ENCODE assay signal across 23 mouse cellular contexts in genomic region chr5:75072532-75072931, GRCm38 (mm10). TPM values are rescaled to one million over a fixed set of nuclear protein-coding genes. Genes with fewer than 3 reads are reported as not detected.
"Had no signal": no experiment of that assay in that cellular context is flagged by ENCODE, and none has a peak within 500 bp of the region (broad histone marks: within the 10 kb centered on the region; RNA-seq: fewer than 3 reads in every experiment).

No protein-coding gene starts in this region.

- H3K36me3 ChIP-seq: midbrain, embryonic 12.5 days had no signal

- H3K9me3 ChIP-seq: midbrain, embryonic 12.5 days had no signal

- ATAC-seq: midbrain, embryonic 16.5 days had no signal

- H3K4me3 ChIP-seq: midbrain, embryonic 12.5 days; myocyte had no signal

- H3K27ac ChIP-seq: liver, embryonic 14.5 days; midbrain, embryonic 12.5 days had no signal

- DNase-seq: lung, adult 18-20 months; lung, embryonic 14.5 days; lung, postnatal 10 days; lung, postnatal 4 days; midbrain, embryonic 14.5 days; retina, postnatal 1 day; right cerebral cortex, adult 18-20 months; right cerebral cortex, postnatal 25 days; right cerebral cortex, postnatal 4 days; spleen, adult 18-20 months; thymus, adult 18-20 months; thymus, postnatal 14 days; thymus, postnatal 36 days had no signal

- H3K4me2 ChIP-seq: lung, embryonic 14.5 days; midbrain, embryonic 12.5 days had no signal

- H3K9ac ChIP-seq: liver, embryonic 14.5 days; lung, embryonic 14.5 days; midbrain, embryonic 12.5 days had no signal

RNA-seq across cellular contexts. Expression of gene Gsx2, which starts 2.9 kb away (rescaled TPM):
- polyA plus RNA-seq: liver, embryonic 14.5 days; liver, embryonic 16.5 days; lung, embryonic 14.5 days; lung, embryonic 16.5 days; midbrain, embryonic 14.5 days; myocyte; small intestine, adult 2 months; stomach, embryonic 14.5 days; stomach, embryonic 16.5 days; thymus, postnatal 0 days had no signal
